Mouse (Mus musculus): ENCODE measurements around the gene Uhrf1bp1. TPM values are rescaled to one million over a fixed set of nuclear protein-coding genes. Genes with fewer than 3 reads are reported as not detected.

Uhrf1bp1 gene
- polyA plus RNA-seq, 1 experiment, result 9.1 TPM

DNA sequence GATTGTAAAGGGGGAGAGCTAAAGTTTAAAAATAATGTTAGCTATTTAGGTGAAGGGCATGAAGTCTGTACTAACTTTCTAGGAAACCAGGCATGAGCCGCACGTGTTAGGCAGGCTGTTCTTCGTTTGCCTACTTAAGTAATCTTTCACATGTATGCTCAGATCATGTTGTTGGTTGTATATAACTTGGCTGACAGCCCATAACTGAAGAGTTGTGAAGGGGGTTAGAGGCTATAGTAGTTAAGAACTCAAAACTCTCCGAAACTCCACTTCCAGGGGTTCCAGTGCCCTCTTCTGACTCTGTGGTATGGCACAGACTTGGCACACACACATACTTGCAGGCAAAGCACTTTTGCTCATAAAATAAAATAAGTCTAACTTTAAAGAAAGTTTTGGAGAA lies 10.5 kb downstream of the Uhrf1bp1 start:
- TF ChIP-seq CTCF (IDR thresholded peaks at IDR 0.05; ENCODE audit: extremely low read depth, insufficient read depth, low read length) (no peak), POLR2A (IDR thresholded peaks at IDR 0.05; ENCODE audit: extremely low read depth, insufficient read depth, low read length) (no peak)
- H3K27ac ChIP-seq (ENCODE audit: insufficient read depth, low read length), result no peak overlapping the region
- no peaks in the 10 kb centered on the region for H3K4me1 ChIP-seq (ENCODE audit: control insufficient read depth, insufficient read depth, low read length)
- no peak overlapping the region for H3K4me3 ChIP-seq (ENCODE audit: insufficient read depth, low read length)

DNA sequence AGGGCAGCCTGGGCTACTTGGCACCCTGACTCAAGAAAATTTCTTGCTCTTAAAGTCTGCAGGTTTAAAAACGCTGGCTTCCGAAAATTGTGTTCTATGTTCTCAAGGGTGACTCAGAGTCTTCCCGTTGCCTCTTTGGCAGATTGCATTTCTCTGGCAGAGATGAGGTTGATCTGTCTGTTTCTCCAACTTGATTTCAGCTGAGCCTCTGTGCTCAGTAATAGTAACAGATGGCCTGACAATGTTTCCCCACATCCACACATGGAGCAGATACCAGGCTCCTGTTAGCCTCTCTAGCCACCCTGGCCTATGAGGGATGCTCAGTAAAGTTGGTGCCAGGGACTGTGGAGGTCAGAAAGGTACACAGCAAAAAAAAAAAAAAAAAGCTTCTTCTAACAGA lies 15.6 kb downstream of the Uhrf1bp1 start:
- no peak for TF ChIP-seq POLR2A (IDR thresholded peaks at IDR 0.05; ENCODE audit: extremely low read depth, insufficient read depth, low read length)
- TF ChIP-seq CTCF (IDR thresholded peaks at IDR 0.05; ENCODE audit: extremely low read depth, insufficient read depth, low read length), result no peak
- H3K4me1 ChIP-seq (ENCODE audit: control insufficient read depth, insufficient read depth, low read length), result 0 out of 2 replicates have a peak, but pooled peaks cover 2% of the 10 kb centered on the region
- no peak overlapping the region for H3K27ac ChIP-seq (ENCODE audit: insufficient read depth, low read length)
- no peak overlapping the region for H3K4me3 ChIP-seq (ENCODE audit: insufficient read depth, low read length)

DNA sequence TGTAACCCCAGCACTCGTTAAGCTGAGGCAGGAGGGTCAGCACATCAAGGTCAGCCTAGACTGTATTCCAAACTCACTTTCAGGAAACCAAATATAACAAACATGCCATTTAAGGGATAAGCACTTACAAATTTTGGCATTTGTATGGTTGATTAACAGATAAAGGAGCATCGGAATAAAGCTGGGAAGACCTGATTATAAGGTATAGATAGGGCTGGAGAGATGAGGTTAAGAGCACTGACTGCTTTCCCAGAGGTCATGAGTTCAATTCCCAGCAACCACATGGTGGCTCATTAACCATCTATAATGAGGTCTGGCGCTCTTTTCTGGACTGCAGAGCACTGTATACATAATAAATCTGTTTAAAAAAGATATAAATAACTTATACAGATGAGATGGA lies 17.3 kb downstream of the Uhrf1bp1 start:
- Histone ChIP-seq H3K4me1 (ENCODE audit: control insufficient read depth, insufficient read depth, low read length) (0 out of 2 replicates have a peak, but pooled peaks cover 2% of the 10 kb centered on the region), H3K27ac (ENCODE audit: insufficient read depth, low read length) (no peak overlapping the region), H3K4me3 (ENCODE audit: insufficient read depth, low read length) (no peak overlapping the region)
- no peak for TF ChIP-seq POLR2A (IDR thresholded peaks at IDR 0.05; ENCODE audit: extremely low read depth, insufficient read depth, low read length)
- TF ChIP-seq CTCF (IDR thresholded peaks at IDR 0.05; ENCODE audit: extremely low read depth, insufficient read depth, low read length), result no peak

DNA sequence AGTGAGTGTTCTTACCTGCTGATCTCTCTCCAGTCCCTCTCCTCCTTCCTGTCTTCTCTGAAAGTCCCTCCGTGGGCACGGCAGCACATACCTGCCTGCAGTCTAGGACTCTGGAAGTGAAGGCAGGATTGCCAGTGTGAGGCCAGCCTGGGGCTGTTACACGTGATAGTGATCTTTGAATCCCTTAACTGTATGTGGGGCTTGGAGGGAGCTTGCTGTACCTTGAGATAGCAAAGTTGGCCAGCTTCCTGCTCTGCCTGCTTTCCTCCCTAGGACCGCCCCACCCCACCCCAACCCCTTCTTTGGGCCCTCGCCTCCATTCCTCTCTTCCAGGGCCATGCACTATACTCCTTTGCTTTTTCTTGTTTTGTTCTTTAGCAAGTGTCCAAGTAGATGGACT lies 18.3 kb downstream of the Uhrf1bp1 start:
- TF ChIP-seq POLR2A (IDR thresholded peaks at IDR 0.05; ENCODE audit: extremely low read depth, insufficient read depth, low read length), result no peak
- no peak for TF ChIP-seq CTCF (IDR thresholded peaks at IDR 0.05; ENCODE audit: extremely low read depth, insufficient read depth, low read length)
- 0 out of 2 replicates have a peak, but pooled peaks cover 2% of the 10 kb centered on the region for H3K4me1 ChIP-seq (ENCODE audit: control insufficient read depth, insufficient read depth, low read length)
- no peak overlapping the region for H3K4me3 ChIP-seq (ENCODE audit: insufficient read depth, low read length)
- no peak overlapping the region for H3K27ac ChIP-seq (ENCODE audit: insufficient read depth, low read length)

DNA sequence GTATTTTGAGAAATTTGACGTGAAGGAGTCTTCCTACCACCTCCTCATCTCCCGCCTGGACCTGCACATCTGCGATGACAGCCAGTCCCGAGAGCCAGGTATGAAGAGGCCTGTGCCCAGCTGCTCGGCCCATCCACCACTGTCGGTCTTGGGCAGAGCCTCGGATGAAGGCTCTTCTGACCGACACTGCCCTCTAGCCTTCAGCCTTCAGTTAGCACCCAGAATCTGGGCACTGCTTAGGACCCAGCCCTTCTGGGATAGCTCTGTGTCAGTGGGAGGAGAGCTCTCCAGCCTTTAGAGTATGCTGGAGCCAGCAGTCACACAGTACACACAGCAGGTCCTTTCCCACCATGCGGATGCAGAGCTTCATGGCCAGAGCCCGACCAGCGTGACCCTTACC lies 25.3 kb downstream of the Uhrf1bp1 start:
- Histone ChIP-seq H3K4me1 (ENCODE audit: control insufficient read depth, insufficient read depth, low read length) (no peaks in the 10 kb centered on the region), H3K27ac (ENCODE audit: insufficient read depth, low read length) (no peak overlapping the region), H3K4me3 (ENCODE audit: insufficient read depth, low read length) (no peak overlapping the region)
- TF ChIP-seq POLR2A (IDR thresholded peaks at IDR 0.05; ENCODE audit: extremely low read depth, insufficient read depth, low read length) (no peak), CTCF (IDR thresholded peaks at IDR 0.05; ENCODE audit: extremely low read depth, insufficient read depth, low read length) (peak; percentile 36; the same call in 1 of the 2 replicates)

DNA sequence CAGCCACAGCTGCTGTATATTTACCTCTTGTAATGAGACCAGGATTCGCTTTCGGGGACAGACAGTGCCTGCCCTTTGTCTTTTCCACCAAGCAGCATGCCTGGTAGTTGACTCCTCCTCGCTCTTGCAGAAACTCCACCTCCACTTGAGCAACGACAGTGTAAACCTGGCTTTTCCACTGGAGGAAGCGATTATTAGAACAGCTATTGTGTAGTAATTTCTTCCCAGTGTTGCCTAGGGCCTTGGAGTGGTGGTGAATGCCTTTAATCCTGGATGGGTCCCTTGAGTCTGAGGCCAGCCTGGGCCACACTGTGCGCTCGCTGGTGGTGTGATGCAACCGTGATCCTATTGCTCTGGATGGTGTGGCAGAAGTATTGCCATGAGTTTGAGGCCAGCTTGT lies 26.9 kb downstream of the Uhrf1bp1 start:
- TF ChIP-seq POLR2A (IDR thresholded peaks at IDR 0.05; ENCODE audit: extremely low read depth, insufficient read depth, low read length) (no peak), CTCF (IDR thresholded peaks at IDR 0.05; ENCODE audit: extremely low read depth, insufficient read depth, low read length) (no peak)
- no peak overlapping the region for H3K4me3 ChIP-seq (ENCODE audit: insufficient read depth, low read length)
- H3K4me1 ChIP-seq (ENCODE audit: control insufficient read depth, insufficient read depth, low read length), result no peaks in the 10 kb centered on the region
- H3K27ac ChIP-seq (ENCODE audit: insufficient read depth, low read length), result no peak overlapping the region

DNA sequence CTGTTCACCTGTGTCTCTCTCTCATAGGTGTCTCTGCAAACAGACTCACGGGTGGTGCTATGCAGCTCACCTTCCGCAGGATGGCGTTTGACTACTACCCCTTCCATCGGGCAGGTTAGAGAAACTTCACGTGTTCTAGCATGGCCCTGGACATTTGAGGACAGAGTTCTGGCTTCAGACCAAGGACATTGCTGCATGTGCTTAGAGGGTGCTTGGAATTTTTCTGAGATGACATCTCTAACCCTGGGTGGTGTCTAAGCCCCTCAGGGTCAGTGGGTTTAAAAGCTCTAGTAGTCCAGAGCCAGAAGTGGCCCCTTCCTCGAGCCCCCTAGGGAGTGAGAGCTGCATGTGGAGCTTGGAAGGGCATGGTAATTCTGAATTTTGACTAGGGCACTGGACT lies 27.8 kb downstream of the Uhrf1bp1 start:
- no peak overlapping the region for H3K4me3 ChIP-seq (ENCODE audit: insufficient read depth, low read length)
- TF ChIP-seq POLR2A (IDR thresholded peaks at IDR 0.05; ENCODE audit: extremely low read depth, insufficient read depth, low read length) (no peak), CTCF (IDR thresholded peaks at IDR 0.05; ENCODE audit: extremely low read depth, insufficient read depth, low read length) (no peak)
- H3K27ac ChIP-seq (ENCODE audit: insufficient read depth, low read length), result no peak overlapping the region
- no peaks in the 10 kb centered on the region for H3K4me1 ChIP-seq (ENCODE audit: control insufficient read depth, insufficient read depth, low read length)

DNA sequence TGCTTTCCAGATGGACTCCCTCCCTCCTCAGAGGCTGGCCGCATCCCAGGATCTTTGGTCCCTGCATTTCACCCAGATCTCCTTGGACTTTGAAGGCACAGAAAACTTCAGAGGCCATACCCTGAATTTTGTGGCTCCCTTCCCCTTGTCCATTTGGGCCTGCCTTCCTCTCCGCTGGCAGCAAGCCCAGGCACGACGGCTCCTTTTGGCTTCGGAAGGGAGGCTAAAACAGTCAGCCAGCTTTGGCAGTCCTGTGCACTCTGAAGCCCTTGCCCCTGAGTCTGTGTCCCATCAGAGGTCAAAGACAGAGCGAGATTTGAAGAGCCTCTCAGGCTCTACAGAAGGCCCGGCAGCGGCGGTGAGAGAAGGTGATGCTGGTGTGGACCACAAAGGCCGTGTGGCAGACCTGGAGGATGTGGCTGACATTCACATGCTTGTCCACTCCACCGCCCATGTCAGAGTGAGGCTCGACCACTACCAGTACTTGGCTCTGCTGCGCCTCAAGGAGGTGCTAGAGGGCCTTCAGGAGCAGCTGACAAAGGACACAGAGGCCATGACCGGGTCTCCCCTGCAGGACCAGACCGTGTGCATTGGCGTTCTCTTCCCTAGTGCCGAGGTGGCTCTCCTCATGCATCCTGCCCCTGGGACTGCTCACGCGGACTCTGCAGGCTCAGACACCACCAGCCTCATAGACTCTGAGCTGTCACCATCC lies 30.4 kb downstream of the Uhrf1bp1 start:
- H3K4me3 ChIP-seq (ENCODE audit: insufficient read depth, low read length), result no peak overlapping the region
- no peaks in the 10 kb centered on the region for H3K4me1 ChIP-seq (ENCODE audit: control insufficient read depth, insufficient read depth, low read length)
- TF ChIP-seq CTCF (IDR thresholded peaks at IDR 0.05; ENCODE audit: extremely low read depth, insufficient read depth, low read length), result no peak
- no peak for TF ChIP-seq POLR2A (IDR thresholded peaks at IDR 0.05; ENCODE audit: extremely low read depth, insufficient read depth, low read length)
- no peak overlapping the region for H3K27ac ChIP-seq (ENCODE audit: insufficient read depth, low read length)

DNA sequence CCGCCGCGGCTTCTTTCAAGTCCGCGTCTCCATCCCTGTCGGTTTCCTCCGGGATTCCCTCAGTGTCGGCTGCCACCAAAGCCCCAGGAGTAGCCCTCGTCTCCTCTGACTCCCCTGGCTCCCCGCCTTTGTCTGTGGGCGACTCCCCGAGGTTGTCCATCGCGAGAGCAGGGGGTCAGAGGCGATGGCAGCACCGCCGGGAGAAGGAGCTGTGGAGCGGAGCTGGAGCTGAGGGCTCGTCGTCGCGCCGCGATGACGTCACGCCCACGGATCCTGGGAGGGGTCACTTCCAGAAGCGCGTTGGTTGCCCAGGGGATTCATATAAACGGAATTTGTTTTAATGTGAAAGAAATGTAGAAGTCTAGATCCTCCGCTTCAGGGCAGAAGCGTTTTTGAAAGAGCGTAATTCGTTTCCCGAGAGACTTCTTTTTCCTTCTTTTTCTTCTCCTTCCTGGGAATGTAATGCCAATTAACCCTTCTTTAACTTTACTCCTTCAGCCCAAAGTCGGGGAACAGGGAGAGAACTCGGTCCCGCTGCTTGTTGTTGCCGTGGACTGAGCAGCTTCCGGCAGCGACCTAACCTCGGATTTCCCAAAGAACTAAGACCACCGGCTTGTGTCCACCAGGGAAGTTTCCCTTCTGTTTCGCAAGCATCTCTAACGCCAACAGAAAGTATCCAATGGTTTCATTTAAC lies 51.4 kb downstream of the Uhrf1bp1 start:
- Histone ChIP-seq H3K4me3 (ENCODE audit: insufficient read depth, low read length) (peak overlapping the region; percentile 88), H3K27ac (ENCODE audit: insufficient read depth, low read length) (no peak overlapping the region), H3K4me1 (ENCODE audit: control insufficient read depth, insufficient read depth, low read length) (peaks cover 2% of the 10 kb centered on the region)
- TF ChIP-seq CTCF (IDR thresholded peaks at IDR 0.05; ENCODE audit: extremely low read depth, insufficient read depth, low read length) (no peak), POLR2A (IDR thresholded peaks at IDR 0.05; ENCODE audit: extremely low read depth, insufficient read depth, low read length) (peak; percentile 63; the same call in 1 of the 2 replicates)

Data from cortical plate, adult 2 months (tissue).